Mouse (Mus musculus): Measurements from ENCODE around the gene Rassf5. TPM values are rescaled to one million over a fixed set of nuclear protein-coding genes. Genes with fewer than 3 reads are reported as not detected.
"Not testable (repeated sequence)": the region's sequence is repeated elsewhere in the genome, so short reads cannot be mapped to it uniquely, and the experiment has no call there.

Gene Rassf5
- polyA plus RNA-seq, 1 experiment from 2014 or later = 0.93 TPM

DNA sequence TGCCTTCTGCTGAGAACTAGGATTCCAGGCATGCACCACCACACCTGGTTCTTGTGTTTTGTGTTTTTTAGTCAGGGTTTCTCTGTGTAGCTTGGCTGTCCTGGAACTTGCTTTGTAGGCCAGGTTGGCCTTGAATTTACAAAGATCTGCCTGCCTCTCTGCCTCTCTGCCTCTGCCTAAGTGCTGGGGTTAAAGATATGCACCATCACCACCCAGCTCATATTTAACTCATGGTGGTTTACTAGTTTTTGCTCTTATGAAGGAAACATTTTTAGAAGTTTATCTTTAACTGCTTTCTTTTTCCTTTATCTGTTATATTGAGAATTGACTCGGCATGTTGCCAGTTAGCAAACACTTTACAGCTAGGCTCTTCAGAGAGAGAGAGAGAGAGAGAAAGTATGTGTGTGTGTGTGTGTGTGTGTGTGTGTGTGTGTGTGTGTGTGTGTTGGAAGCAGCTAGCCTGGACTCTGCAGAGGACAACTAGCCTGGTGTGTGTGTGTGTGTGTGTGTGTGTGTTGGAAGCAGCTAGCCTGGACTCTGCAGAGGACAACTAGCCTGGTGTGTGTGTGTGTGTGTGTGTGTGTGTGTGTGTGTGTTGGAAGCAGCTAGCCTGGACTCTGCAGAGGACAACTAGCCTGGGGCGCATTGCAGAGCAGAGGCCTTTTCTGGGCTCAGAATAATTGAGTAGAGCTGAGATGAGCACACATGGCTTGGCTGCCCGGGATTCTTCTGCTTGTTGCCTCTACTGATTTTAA, 85.3 kb downstream of the Rassf5 start:
- not testable (repeated sequence) for H3K27ac ChIP-seq (replicated peaks); DNase-seq (ENCODE audit: low spot score); H3K27me3 ChIP-seq (ENCODE audit: low read depth, poor library complexity, severe bottlenecking); H3K4me1 ChIP-seq; H3K9me3 ChIP-seq (replicated peaks); H3K4me3 ChIP-seq
- 88% methylated on average over 3 of the region's 3 CpGs for WGBS
- peaks cover 73% of the 10 kb centered on the region for H3K36me3 ChIP-seq

DNA sequence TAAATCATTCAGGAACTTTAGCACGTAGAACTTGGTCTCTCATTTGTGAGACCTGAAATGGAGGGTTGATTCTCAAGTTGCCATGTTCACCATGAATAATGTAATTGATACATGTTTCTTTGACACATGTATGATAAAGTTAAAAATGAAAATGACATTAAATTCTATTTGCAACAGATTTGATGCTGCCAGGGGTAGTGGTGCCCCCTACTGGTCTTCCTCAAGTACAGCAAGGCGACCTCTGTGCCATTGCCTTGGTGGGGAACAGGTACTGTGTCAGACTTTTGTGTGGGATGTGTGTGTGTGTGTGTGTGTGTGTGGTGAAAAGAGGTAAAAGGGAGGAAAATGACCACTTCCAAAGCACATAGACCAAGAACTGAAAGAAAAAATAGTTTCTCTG, 89.6 kb downstream of the Rassf5 start:
- H3K9me3 ChIP-seq (replicated peaks) = no peaks in the 10 kb centered on the region
- H3K27ac ChIP-seq (replicated peaks) = no peak overlapping the region
- DNase-seq (ENCODE audit: low spot score) = peak; percentile 31
- WGBS = 54% methylated on average over 2 of the region's 2 CpGs
- H3K4me1 ChIP-seq = peaks cover 16% of the 10 kb centered on the region
- H3K27me3 ChIP-seq (ENCODE audit: low read depth, poor library complexity, severe bottlenecking) = peaks cover 6% of the 10 kb centered on the region; the same call in 1 of the 2 replicates
- H3K4me3 ChIP-seq = no peak overlapping the region
- H3K36me3 ChIP-seq = peaks cover 31% of the 10 kb centered on the region

GRCm38 (mm10) chr1:131153018-131153629, 91.9 kb downstream of the Rassf5 start, which contains the start of gene Eif2d:
Gene Eif2d (plus strand): TSS chr1:131153181.
- H3K36me3 ChIP-seq = peaks cover 8% of the 10 kb centered on the region
- WGBS = under 1% methylated on average over 27 of the region's 27 CpGs
- H3K4me1 ChIP-seq = peaks cover 16% of the 10 kb centered on the region
- DNase-seq (ENCODE audit: low spot score) = peak; percentile 90
- H3K27ac ChIP-seq (replicated peaks) = peak within 1 kb of the TSS; percentile 86
- H3K4me3 ChIP-seq = peak within 1 kb of the TSS; percentile 72
- H3K27me3 ChIP-seq (ENCODE audit: low read depth, poor library complexity, severe bottlenecking) = peaks cover 6% of the 10 kb centered on the region; the same call in 1 of the 2 replicates
- no peaks in the 10 kb centered on the region for H3K9me3 ChIP-seq (replicated peaks)

- no peaks in the 10 kb centered on the region for H3K36me3 ChIP-seq
- DNase-seq (ENCODE audit: low spot score) = no peak
- H3K4me1 ChIP-seq = peaks cover 13% of the 10 kb centered on the region
- H3K27ac ChIP-seq (replicated peaks) = no peak overlapping the region
- peaks cover 6% of the 10 kb centered on the region; the same call in 1 of the 2 replicates for H3K27me3 ChIP-seq (ENCODE audit: low read depth, poor library complexity, severe bottlenecking)
- H3K4me3 ChIP-seq = no peak overlapping the region
- 86% methylated on average over 1 of the region's 1 CpGs for WGBS
- no peaks in the 10 kb centered on the region for H3K9me3 ChIP-seq (replicated peaks)
Measured at GRCm38 (mm10) chr1:131149496-131149895, 95.6 kb downstream of the Rassf5 start.

- H3K4me1 ChIP-seq = no peaks in the 10 kb centered on the region
Measured at GRCm38 (mm10) chr1:131146181-131146614, 98.9 kb downstream of the Rassf5 start.

GRCm38 (mm10) chr1:131145222-131145621, 99.8 kb downstream of the Rassf5 start:
- H3K27me3 ChIP-seq (ENCODE audit: low read depth, poor library complexity, severe bottlenecking); H3K9me3 ChIP-seq (replicated peaks); H3K4me1 ChIP-seq; DNase-seq (ENCODE audit: low spot score); H3K4me3 ChIP-seq; H3K27ac ChIP-seq (replicated peaks); H3K36me3 ChIP-seq: not testable (repeated sequence)
- 86% methylated on average over 3 of the region's 3 CpGs for WGBS

More at GRCm38 (mm10) chr1:131146181-131146614, 98.9 kb downstream of the Rassf5 start:
- WGBS = 88% methylated on average over 3 of the region's 3 CpGs
- H3K27ac ChIP-seq (replicated peaks) = no peak overlapping the region
- no peaks in the 10 kb centered on the region for H3K36me3 ChIP-seq
- H3K4me3 ChIP-seq = no peak overlapping the region
- no peaks in the 10 kb centered on the region for H3K9me3 ChIP-seq (replicated peaks)
- DNase-seq (ENCODE audit: low spot score) = no peak
- H3K27me3 ChIP-seq (ENCODE audit: low read depth, poor library complexity, severe bottlenecking) = peaks cover under 1% of the 10 kb centered on the region; the same call in 1 of the 2 replicates

DNA sequence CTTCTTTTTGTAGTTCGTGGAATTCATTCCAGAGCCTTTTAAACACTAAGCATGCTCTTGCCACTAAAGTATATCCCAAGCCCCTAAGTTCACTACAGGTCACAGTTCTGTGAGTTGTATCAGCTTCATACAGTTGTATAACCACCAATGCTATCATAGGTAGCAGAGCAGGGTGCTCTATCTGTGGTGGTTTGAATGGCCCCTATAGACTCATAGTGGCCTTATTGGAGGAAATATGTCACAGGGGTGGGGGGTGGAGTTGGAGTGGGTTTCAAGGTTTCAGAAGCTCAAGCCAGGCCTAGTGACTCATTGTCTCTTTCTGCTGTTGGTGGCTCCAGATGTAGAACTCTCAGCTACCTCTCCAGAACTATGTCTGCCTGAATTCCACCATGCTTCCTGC, 102.6 kb downstream of the Rassf5 start:
- WGBS = 64% methylated on average over 1 of the region's 1 CpGs
- no peak overlapping the region for H3K4me3 ChIP-seq
- no peaks in the 10 kb centered on the region for H3K27me3 ChIP-seq (ENCODE audit: low read depth, poor library complexity, severe bottlenecking)
- no peak for DNase-seq (ENCODE audit: low spot score)
- no peaks in the 10 kb centered on the region for H3K9me3 ChIP-seq (replicated peaks)
- H3K4me1 ChIP-seq = peaks cover 11% of the 10 kb centered on the region
- H3K27ac ChIP-seq (replicated peaks) = no peak overlapping the region
- H3K36me3 ChIP-seq = no peaks in the 10 kb centered on the region

- Histone ChIP-seq H3K27ac (replicated peaks) (no peak overlapping the region), H3K4me1 (peaks cover 20% of the 10 kb centered on the region), H3K9me3 (replicated peaks) (no peaks in the 10 kb centered on the region), H3K27me3 (ENCODE audit: low read depth, poor library complexity, severe bottlenecking) (no peaks in the 10 kb centered on the region), H3K4me3 (no peak overlapping the region), H3K36me3 (no peaks in the 10 kb centered on the region)
- WGBS = 67% methylated on average over 2 of the region's 2 CpGs
- no peak for DNase-seq (ENCODE audit: low spot score)
Measured at GRCm38 (mm10) chr1:131141449-131141848, 103.6 kb downstream of the Rassf5 start.

DNA sequence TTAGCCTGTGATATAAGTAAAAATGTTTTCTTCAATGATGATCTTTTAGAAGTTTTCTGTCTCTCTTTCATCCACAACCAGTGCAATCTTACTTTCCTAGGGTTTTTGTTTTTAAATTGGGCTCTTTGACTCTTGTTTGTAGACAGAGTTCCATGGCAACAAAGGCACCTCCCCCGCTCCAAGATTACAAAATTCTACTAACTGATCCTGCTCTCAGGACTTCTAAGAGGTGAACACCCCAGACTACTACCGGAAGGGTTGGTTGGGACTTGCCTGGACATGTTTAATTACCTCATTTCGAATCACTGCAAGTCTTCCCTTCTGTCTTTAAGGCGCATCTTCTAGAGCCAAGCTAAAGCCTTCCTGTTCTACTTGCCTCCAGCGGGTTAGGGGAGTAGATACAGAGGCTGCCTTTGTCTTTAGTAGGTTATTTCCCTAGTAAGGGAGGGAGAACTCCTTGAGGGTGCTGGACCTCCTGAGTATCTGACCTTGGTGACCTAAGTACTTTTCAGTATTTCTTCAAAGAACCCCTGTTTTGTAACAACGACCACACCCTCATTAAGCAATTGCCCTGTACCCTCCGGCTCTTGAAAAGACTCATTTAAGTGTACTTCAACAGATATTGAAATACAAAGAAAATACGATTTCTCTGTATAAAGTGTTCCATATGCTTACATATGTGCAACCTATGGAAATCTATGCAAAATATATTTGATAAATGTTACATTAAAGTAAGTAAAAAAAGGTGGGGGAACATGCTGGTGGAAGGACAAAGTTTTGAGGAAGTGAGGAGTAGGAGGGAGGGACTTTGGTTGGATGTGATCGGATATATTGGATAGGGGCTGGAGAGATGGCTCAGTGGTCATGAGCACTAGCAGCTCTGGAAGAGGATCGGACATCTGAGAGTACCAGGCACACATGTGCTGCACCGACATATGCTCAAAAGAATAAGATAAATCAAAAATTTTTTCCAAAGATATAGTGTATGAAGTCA, 105.7 kb downstream of the Rassf5 start:
- no peak for DNase-seq (ENCODE audit: low spot score)
- H3K27ac ChIP-seq (replicated peaks) = peak overlapping the region; percentile 98; the same call in 1 of the 2 replicates
- 74% methylated on average over 11 of the region's 11 CpGs for WGBS
- no peaks in the 10 kb centered on the region for H3K27me3 ChIP-seq (ENCODE audit: low read depth, poor library complexity, severe bottlenecking)
- no peaks in the 10 kb centered on the region for H3K9me3 ChIP-seq (replicated peaks)
- H3K4me3 ChIP-seq = peak overlapping the region; percentile 87
- H3K4me1 ChIP-seq = peaks cover 40% of the 10 kb centered on the region
- peaks cover 13% of the 10 kb centered on the region; the same call in 1 of the 2 replicates for H3K36me3 ChIP-seq

DNA sequence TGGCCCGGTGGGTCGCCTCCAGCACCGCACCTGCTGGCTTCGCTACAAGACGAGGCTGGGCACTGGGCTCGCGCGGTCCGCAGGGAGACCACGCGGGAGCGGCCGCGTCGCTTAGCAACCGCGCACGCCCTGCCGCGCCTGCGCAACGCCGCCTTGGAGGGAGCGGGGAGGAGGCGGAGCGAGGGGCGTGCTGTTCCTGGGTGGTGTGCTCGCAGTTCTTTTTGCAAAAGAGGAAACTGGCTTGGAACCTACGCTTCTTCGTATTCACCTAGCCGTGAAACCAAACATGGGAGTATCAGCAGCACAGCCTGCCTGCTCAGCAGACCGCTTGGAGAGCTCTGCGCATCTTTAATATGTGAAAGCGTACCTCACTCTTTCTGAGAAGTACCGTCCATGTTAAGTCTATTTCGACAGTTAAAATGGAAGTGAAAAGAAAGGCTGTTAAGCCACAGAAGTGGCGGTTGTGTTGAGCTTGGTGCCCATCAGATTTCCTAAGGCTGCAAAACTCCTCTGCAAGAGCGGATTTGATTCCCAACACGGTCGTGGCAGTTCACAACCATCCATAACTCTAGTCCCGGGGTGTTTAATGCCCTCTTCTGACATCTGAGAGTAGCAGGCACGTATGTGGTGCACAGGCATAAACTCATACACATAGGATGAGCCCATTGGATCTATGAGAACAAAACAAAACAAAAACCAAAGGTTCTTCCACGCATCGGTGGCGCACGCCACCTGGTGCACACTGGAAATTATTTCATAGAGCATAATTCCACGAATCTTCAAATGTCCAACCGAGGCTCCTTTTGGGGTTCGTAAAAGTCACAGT, 106.7 kb downstream of the Rassf5 start, which contains the start of gene Dyrk3:
Gene Dyrk3, minus strand, starts transcription at position 150 of the 826 bp plus-strand sequence.
- Histone ChIP-seq H3K27me3 (ENCODE audit: low read depth, poor library complexity, severe bottlenecking) (no peaks in the 10 kb centered on the region), H3K9me3 (replicated peaks) (no peaks in the 10 kb centered on the region), H3K4me3 (peak within 1 kb of the TSS; percentile 87), H3K36me3 (peaks cover 22% of the 10 kb centered on the region), H3K27ac (replicated peaks) (peak within 1 kb of the TSS; percentile 98), H3K4me1 (peaks cover 45% of the 10 kb centered on the region)
- WGBS = 7% methylated on average over 49 of the region's 49 CpGs
- DNase-seq (ENCODE audit: low spot score) = peak; percentile 95

- peaks cover 45% of the 10 kb centered on the region for H3K4me1 ChIP-seq
- under 1% methylated on average over 34 of the region's 36 CpGs for WGBS
- peak overlapping the region; percentile 98 for H3K27ac ChIP-seq (replicated peaks)
- no peaks in the 10 kb centered on the region for H3K9me3 ChIP-seq (replicated peaks)
- H3K4me3 ChIP-seq = peak overlapping the region; percentile 87
- no peak for DNase-seq (ENCODE audit: low spot score)
- H3K27me3 ChIP-seq (ENCODE audit: low read depth, poor library complexity, severe bottlenecking) = no peaks in the 10 kb centered on the region
- peaks cover 29% of the 10 kb centered on the region for H3K36me3 ChIP-seq
Measured at GRCm38 (mm10) chr1:131137717-131138118, 107.3 kb downstream of the Rassf5 start.
